Mouse (Mus musculus): ENCODE results near the gene Mrps18b.

DNA sequence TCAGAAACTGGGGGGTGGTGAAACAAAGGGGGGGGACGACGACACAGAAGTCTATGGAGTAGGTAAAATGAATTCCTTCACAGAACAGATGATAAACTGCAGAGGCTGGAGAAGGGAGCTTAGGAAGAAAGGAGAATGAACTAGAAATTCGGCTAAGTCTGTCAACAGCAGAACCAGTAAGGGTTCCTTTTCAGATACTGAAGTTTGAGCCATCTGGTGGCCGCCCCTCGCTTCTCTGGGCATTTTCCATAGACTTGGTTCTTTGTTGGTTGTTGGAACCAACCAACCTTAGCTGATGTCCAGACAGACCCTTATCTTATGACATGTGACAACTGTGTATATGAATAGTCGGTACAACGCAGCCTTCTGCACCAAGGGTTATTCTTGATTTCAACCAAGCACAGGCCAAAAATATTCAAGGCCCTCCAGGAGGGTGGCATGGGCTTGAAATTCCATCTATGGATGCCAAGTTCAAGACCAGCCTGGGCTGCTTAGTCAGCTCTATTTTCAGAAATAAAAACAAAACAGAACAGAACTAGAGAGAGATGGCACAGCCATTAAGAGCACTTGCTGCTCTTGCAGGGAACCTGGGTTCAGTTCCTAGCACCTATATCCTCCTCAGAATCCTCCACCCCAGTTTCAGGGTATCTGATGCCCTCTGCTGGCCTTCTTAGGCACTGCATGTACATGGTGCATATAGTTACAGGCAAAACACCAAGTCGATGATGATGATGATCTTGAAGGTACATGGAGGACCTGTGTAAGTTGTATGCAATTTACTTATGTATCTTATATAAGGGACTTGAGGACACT lies 45.1 kb downstream of the Mrps18b start:
- TF ChIP-seq CTCF (IDR thresholded peaks at IDR 0.05; ENCODE audit: extremely low read depth, insufficient read depth, insufficient read length, insufficient replicate concordance) (peak; percentile 28; the same call in 1 of the 2 replicates), POLR2A (IDR thresholded peaks at IDR 0.05; ENCODE audit: low read depth, low read length) (no peak)
